Comparison of ENCODE assay signal across 29 mouse cellular contexts in the genomic region with DNA sequence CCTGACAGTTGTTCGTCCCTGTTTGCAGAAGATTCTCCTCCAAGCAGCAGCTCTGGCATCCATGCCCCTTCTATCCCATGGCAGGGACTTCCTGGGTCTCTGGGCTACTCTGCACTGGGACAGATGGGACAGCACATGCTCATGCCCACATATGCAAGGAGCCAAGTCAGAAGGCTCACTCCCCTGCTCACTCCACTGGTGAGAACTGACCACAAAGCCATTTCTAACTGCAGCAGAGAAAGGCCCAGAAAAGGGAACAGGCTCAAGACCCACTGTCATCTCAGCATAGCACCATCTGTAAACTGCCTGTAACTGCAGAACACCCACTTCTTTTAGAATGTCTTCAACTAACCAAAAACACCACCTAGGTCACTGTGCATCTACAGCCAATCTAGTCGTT. TPM values are rescaled to one million over a fixed set of nuclear protein-coding genes. Genes with fewer than 3 reads are reported as not detected.
DNase-seq lines count a peak whose midpoint lies in the region; ATAC-seq lines count a peak whose summit lies in the region.
"Had no signal": no experiment of that assay in that cellular context is flagged by ENCODE, and none has a peak within 500 bp of the region (broad histone marks: within the 10 kb centered on the region; RNA-seq: fewer than 3 reads in every experiment).

No protein-coding gene starts in this region.

- 88% methylated on average over 2 of the region's 2 CpGs for WGBS in hindbrain, embryonic 11.5 days
- WGBS in forebrain, embryonic 12.5 days, result 82% methylated on average over 2 of the region's 2 CpGs

- no peak for ATAC-seq in megakaryocyte, adult 5-6 weeks (ENCODE audit: poor library complexity, severe bottlenecking)
- ATAC-seq in megakaryocyte progenitor cell, adult 5-6 weeks (replicated peaks; ENCODE audit: poor library complexity), result peak; percentile 33
- no peak for ATAC-seq in hindbrain, embryonic 11.5 days (ENCODE audit: low FRiP score)
- ATAC-seq in forebrain, embryonic 12.5 days (ENCODE audit: low FRiP score), result no peak
- ATAC-seq: CD4-positive, CD25-positive, alpha-beta regulatory T cell, adult 4 months; inflammation-experienced regulatory T-cells, adult 6 months; lung, postnatal 0 days; midbrain, embryonic 13.5 days had no signal

- H3K36me3 ChIP-seq in megakaryocyte, embryonic 14.5 days (replicated peaks; ENCODE audit: low read length), result peaks cover 40% of the 10 kb centered on the region
- H3K36me3 ChIP-seq in hindbrain, embryonic 11.5 days (ENCODE audit: control insufficient read depth, insufficient read depth, low read length), result no peaks in the 10 kb centered on the region
- H3K36me3 ChIP-seq in forebrain, embryonic 12.5 days (replicated peaks), result no peaks in the 10 kb centered on the region
- H3K36me3 ChIP-seq: embryonic facial prominence, embryonic 13.5 days; heart, embryonic 12.5 days; hindbrain, embryonic 15.5 days; kidney, embryonic 15.5 days; midbrain, embryonic 13.5 days had no signal

- H3K27me3 ChIP-seq in megakaryocyte, embryonic 14.5 days (replicated peaks), result no peaks in the 10 kb centered on the region
- no peaks in the 10 kb centered on the region for H3K27me3 ChIP-seq in hindbrain, embryonic 11.5 days (ENCODE audit: control insufficient read depth, insufficient read depth, low read length)
- no peaks in the 10 kb centered on the region for H3K27me3 ChIP-seq in forebrain, embryonic 12.5 days
- H3K27me3 ChIP-seq: embryonic facial prominence, embryonic 13.5 days; heart, embryonic 12.5 days; hindbrain, embryonic 15.5 days; kidney, embryonic 15.5 days; liver, embryonic 13.5 days; midbrain, embryonic 13.5 days had no signal

- peaks cover 87% of the 10 kb centered on the region for H3K4me1 ChIP-seq in megakaryocyte, embryonic 14.5 days
- H3K4me1 ChIP-seq in hindbrain, embryonic 11.5 days (replicated peaks; ENCODE audit: control insufficient read depth, insufficient read depth, low read length), result no peaks in the 10 kb centered on the region
- no peaks in the 10 kb centered on the region for H3K4me1 ChIP-seq in forebrain, embryonic 12.5 days

- DNase-seq in cerebellum, adult 8-10 months, result peak; percentile 32
- DNase-seq in cerebellum, postnatal 25 days, result peak; percentile 51 to 59
- DNase-seq in hindbrain, embryonic 11.5 days (ENCODE audit: low spot score), result no peak
- DNase-seq in lung, postnatal 14 days, result no peak
- DNase-seq: adrenal gland, postnatal 36 days; gastrocnemius, postnatal 14 days; heart, adult 2 months; heart, postnatal 4 days; kidney, adult 18-20 months; kidney, postnatal 25 days; liver, embryonic 13.5 days; lung, adult 18-20 months; retina, postnatal 1 day; right cerebral cortex, postnatal 14 days had no signal

- no peak overlapping the region for H3K9ac ChIP-seq in hindbrain, embryonic 11.5 days (ENCODE audit: low read depth, low read length)
- no peak overlapping the region for H3K9ac ChIP-seq in forebrain, embryonic 12.5 days
- H3K9ac ChIP-seq: embryonic facial prominence, embryonic 13.5 days; heart, embryonic 12.5 days; hindbrain, embryonic 15.5 days; kidney, embryonic 15.5 days; liver, embryonic 13.5 days; midbrain, embryonic 13.5 days had no signal

- no peak overlapping the region for H3K27ac ChIP-seq in hindbrain, embryonic 11.5 days (ENCODE audit: low read depth, low read length)
- no peak overlapping the region for H3K27ac ChIP-seq in forebrain, embryonic 12.5 days
- H3K27ac ChIP-seq: embryonic facial prominence, embryonic 13.5 days; forebrain, embryonic 10.5 days; heart, adult 2 months; hindbrain, embryonic 15.5 days; kidney, embryonic 15.5 days; layer of hippocampus, adult 2 months; left cerebral cortex, adult 2 months; liver, embryonic 13.5 days; midbrain, embryonic 13.5 days had no signal

- H3K4me3 ChIP-seq in megakaryocyte, embryonic 14.5 days (replicated peaks), result peak overlapping the region; percentile 9
- H3K4me3 ChIP-seq in hindbrain, embryonic 11.5 days (ENCODE audit: low read depth, low read length), result no peak overlapping the region
- no peak overlapping the region for H3K4me3 ChIP-seq in forebrain, embryonic 12.5 days (replicated peaks)
- H3K4me3 ChIP-seq: embryonic facial prominence, embryonic 13.5 days; forebrain, embryonic 10.5 days; heart, adult 2 months; heart, embryonic 12.5 days; hindbrain, embryonic 15.5 days; kidney, embryonic 15.5 days; layer of hippocampus, adult 2 months; left cerebral cortex, adult 2 months; liver, embryonic 13.5 days; midbrain, embryonic 13.5 days had no signal

- H3K4me2 ChIP-seq in hindbrain, embryonic 11.5 days (replicated peaks; ENCODE audit: low read depth, low read length), result no peak overlapping the region
- H3K4me2 ChIP-seq in forebrain, embryonic 12.5 days, result no peak overlapping the region
- H3K4me2 ChIP-seq: embryonic facial prominence, embryonic 13.5 days; heart, embryonic 12.5 days; hindbrain, embryonic 15.5 days; kidney, embryonic 15.5 days; liver, embryonic 13.5 days; midbrain, embryonic 13.5 days had no signal

- no peaks in the 10 kb centered on the region for H3K9me3 ChIP-seq in megakaryocyte, embryonic 14.5 days
- no peaks in the 10 kb centered on the region for H3K9me3 ChIP-seq in hindbrain, embryonic 11.5 days (ENCODE audit: control insufficient read depth, low read length)
- no peaks in the 10 kb centered on the region for H3K9me3 ChIP-seq in forebrain, embryonic 12.5 days
- H3K9me3 ChIP-seq: embryonic facial prominence, embryonic 13.5 days; forebrain, embryonic 10.5 days; heart, embryonic 12.5 days; hindbrain, embryonic 15.5 days; kidney, embryonic 15.5 days; liver, embryonic 13.5 days; midbrain, embryonic 13.5 days had no signal

RNA-seq across cellular contexts. Expression of a gene that starts 23.2 kb away (rescaled TPM):
- 3.2 and 13.4 TPM in 2 replicates for polyA plus RNA-seq in megakaryocyte, embryonic 14.5 days (2012; ENCODE audit: insufficient read depth, low replicate concordance)
- 65.9 and 70.2 TPM in 2 replicates for total RNA-seq in megakaryocyte, adult 5-6 weeks (2015)
- 2.9 and 17.4 TPM in 2 replicates for total RNA-seq in megakaryocyte, adult 5-6 weeks (2017)
- 77.9 and 81.5 TPM in 2 replicates for total RNA-seq in megakaryocyte progenitor cell, adult 5-6 weeks (2015)
- total RNA-seq in megakaryocyte progenitor cell, adult 5-6 weeks (2017), result 16.3 and 40.1 TPM in 2 replicates
- polyA plus RNA-seq in hindbrain, embryonic 11.5 days (2014; fragmentation: Nextera tagmentation; extraction: Ambion mirVana), result 117 and 130 TPM in 2 replicates
- polyA plus RNA-seq in forebrain, embryonic 12.5 days (2016; fragmentation: Nextera tagmentation; extraction: Ambion mirVana), result 148 and 164 TPM in 2 replicates

Comparison
In these comparisons a context has a peak if more than half of its experiments do, and no peak if none do; other contexts are left out.
1. DNase-seq: peak in cerebellum, adult 8-10 months (single experiment) and cerebellum, postnatal 25 days (2 of 2); none in hindbrain, embryonic 11.5 days (single experiment) and lung, postnatal 14 days (single experiment).